Mouse (Mus musculus) B cell, adult 2 months (primary cell): Measurements from ENCODE around the gene Dido1.

ENCODE experiments used
- DNase-seq, 2 experiments: peaks; one replicate each; pipeline ENCODE4 v3.0.0; 2022

Dido1 gene

DNA sequence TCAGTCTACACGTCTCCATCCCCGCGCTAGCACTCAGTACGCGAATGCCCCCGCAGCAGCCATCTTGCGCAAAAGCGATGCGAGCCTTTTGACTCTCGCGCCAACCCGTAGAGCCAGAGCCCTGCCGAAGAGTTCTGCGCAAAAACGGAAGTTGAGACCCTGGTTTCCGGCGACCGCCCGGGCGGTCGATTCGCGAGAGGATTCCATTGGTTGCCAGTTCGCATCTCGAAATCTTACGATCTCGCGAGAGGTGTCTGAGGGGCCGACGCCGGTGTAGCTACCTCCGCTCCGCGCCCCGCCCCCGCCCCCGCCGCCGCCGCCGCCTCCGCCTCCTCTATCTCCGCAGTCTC lies at the start of gene Dido1, which contains the start of gene Gid8:
TSS of gene Dido1 (minus strand) at position 77 of the 350 bp plus-strand sequence.
TSS of gene Gid8 (plus strand) at position 195 of the 350 bp plus-strand sequence.
- DNase-seq, result peak; percentile 92 to 93

DNA sequence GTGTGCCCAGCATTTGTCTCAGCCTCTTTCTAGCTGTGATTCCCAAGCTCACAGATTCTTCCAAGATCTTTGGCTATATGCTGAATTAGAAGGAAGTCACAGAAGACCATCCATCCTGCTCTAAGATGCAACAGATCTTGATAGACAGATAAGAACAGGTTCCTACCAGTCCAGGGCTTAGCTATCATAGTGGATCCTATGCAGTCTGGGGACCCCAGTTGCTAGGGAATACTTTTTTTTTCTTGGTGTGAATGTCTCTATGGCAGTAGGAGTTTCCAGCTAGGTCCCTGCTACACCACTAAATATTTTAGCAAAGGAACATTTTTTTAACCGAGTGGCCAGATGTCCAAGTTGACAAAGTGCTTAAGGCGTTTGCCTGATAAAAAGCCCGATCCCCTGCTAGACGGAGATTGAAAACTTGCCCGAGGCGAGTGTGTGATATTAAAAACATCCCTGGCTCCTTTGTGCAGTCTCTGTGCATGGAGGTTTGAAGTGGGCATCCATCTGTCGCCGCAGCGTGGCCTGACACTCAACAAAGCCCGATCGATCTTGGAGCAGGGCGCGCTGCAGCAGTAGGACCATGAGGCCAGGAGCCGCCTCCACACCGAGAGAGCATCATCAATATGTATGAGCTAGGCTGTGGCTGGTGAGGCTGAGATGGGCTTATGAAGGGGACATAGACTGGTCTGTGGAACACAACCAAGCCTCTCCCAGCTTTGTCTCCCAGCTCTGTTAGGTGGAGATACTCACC lies 48.9 kb upstream of the Dido1 start:
- DNase-seq, result no peak

DNA sequence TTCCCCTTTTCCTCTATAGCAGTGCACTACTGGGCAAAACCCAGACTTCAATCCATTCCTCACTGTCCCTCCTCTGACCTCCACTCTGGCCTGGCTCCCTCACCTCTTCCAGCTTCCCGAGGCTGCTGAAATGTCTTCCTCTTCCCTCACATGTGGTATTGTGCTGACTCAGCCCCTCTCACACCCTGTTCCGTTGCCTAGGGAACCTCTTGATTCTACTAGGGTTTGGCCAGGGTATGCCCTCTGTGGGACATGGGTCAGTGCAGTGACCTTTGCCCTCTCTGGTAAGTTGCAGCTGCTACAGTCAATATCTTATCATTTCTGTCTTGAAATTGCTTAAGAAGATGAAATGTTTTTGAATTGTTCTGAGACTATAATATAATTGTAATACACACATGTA lies 47.0 kb upstream of the Dido1 start:
- no peak for DNase-seq

- peak in 1 of 2 experiments; percentile 22 for DNase-seq
These were observed 46.1 kb upstream of the Dido1 start for GRCm38 (mm10) chr2:180755896-180756295.

GRCm38 (mm10) chr2:180754976-180755688 lies 45.3 kb upstream of the Dido1 start:
- DNase-seq, result no peak

GRCm38 (mm10) chr2:180748904-180749303 lies 39.1 kb upstream of the Dido1 start:
- no peak for DNase-seq

DNA sequence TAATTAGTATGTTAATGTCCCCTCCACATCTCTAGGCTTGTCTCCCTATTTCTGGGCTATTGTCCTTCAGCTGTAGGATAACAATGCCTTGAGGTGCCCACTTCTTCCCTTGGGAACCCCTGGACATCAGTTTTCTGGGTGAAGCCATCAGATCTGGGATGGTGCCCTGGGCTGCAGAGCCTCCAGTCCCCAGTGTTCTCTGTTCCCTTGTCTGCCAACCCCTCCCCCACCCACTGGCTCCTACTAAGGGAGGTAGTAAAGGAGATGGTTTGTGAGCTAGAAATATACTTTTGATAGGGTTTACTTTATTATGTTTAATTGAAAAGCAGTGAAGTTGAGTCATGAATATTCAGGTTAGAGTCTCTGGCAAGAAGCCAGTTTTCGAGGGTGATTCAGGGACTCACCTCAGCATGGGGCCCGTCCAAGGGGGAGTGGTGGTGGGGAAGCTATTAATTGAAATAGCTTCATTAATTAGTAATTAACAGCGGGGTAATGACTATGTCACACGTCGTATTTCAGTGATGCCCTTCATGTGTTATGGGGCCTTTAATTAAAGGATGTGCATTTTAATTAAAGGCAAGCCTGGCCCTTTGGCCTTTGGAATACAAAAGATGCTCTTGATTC lies 36.9 kb upstream of the Dido1 start:
- no peak for DNase-seq

DNA sequence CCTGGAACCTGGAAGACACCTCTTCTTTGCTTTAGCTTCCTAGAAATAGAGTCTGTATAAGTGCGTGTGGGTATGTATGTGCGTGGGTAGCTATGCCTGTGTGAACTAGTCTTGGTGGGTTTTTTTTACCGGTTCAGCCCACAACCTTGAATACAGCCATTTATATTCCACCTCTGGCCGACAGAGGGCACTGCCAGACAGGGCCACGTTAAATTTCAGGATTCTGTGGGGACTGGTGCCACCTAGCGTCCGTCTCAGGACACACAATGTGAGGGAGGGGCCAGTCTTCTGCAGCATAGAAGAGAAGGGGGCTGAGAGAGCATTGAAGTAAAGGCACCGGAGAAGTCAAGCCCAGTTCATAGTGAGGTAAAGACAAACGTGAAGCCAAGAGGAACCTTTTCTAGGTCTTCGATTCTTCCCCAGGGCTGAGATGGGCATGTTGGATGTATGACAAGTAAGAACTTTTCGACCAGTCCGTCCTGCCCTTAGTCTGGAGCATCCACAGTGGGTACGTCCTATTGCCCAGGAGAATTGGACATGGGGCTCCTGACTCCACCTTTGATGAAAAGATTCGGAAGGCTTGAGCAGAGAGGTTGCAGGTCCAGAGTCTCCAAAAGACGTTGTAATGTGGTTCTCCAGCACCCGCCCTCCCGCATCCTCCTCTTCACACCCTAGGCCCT lies 35.6 kb upstream of the Dido1 start:
- DNase-seq, result peak; percentile 92 to 93

DNA sequence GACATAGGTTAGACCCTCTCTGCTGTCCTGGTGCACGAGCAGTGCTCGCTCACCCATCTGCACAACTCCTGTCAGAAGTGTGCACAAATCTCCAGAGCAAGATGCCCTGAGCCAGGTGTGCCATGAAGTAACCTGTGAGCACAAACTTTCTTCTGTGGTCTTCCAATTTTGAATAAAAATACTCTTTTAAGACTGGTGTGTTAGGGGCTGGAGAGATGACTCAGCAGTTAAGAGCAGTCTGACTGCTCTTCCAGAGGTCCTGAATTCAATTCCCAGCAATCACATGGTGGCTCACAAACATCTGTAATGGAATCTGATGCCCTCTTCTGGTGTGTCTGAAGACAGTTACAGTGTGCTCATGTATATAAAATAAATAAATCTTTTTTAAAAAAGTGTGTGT lies 33.5 kb upstream of the Dido1 start:
- DNase-seq, result no peak

GRCm38 (mm10) chr2:180742820-180743219 lies 33.0 kb upstream of the Dido1 start:
- no peak for DNase-seq

DNA sequence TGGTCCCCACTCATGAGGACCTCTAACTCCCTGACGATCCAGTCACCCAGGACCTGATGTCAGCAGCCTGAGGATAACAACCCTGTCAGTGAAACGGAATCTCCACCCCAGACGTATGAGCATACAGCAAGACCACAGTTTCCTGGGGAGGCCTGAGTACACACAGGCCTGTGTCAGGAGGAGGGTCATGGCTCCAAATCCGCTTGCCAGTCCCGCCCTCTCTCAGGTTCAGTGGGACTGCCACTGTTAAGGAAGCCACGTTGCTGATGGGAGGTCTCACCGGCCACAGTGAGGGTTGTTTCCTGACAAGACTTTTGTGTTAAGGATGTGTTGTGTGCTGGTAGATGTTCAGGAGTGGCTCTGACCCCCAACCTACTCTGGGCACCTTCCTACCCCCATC lies 31.6 kb upstream of the Dido1 start:
- no peak for DNase-seq

DNA sequence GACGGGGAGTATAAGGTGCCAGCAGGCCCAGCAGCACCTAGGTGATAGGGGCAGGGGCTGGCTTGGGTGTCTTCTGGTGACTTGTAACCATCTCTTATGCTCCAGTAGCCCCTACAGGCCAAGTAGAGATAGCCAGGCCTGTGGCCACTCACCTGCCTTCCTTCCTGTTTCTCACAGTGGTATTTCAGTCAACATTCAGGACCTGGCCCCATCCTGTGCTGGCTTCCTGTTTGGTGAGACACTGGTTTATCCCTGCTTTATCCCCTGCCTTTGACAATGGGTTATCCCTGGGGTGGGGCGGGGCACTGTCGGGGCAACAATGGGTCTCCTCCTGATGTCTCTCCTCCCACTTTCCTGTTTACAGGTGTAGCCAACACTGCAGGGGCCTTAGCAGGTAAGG lies 30.6 kb upstream of the Dido1 start:
- no peak for DNase-seq

DNA sequence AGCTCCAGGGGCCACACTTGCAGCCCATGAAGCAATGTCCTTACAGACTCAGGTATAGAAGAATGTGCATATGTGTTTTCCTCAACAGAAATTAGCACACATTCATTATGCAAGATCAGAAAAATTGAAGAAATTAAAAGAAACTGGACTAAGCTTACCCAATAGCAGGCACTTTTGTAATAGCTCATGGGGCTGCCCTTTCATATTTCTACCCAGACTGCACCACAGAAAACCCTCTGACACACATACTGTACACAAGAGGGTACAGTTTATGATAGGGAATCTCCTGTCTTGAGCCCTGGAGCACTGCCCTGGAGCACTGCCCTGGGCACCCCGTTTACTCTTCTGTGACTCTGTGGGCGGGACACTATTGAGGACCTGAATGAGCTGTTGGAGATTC lies 28.2 kb upstream of the Dido1 start:
- DNase-seq, result no peak

- no peak for DNase-seq
These were observed 25.4 kb upstream of the Dido1 start for GRCm38 (mm10) chr2:180735232-180735631.

DNA sequence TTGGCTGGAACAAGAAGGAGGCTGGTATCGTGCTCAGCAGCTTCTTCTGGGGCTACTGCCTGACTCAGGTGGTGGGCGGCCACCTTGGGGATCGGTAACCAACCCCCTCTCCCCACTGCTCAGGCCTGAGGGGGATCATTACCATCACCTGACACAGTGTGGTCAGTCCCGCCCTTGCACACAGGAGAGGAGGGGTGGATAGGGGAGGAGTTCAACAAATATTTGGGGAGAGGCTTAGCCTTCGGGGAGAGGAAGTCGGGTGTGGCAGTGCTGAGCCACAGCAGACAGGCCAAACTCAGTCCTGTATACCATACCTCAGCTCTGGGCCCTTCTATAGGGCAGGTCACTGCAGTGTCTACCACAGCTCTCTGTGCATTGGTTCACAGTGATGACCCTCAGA lies 22.2 kb upstream of the Dido1 start:
- no peak for DNase-seq

DNA sequence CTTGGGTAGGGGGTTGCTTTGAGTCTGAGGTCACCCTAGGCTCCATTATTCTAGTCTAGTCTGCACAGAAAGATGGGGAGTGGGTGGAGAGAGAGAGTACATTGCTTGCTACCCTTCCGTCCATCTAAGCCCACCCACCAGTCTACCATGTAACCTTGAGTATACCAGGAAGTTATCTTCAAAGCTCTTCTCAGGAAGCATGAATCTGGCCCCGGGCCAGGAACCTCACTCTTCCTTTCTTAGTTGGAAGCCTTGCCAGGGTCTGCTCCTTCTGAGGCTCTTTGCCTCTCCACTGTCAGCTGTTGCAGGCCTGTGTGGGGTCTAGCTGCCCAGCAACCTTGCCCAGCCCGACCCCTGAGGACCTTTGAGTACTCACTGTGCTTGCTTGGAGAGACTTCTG lies 21.2 kb upstream of the Dido1 start:
- DNase-seq, result no peak

- DNase-seq, result no peak
These were observed 17.8 kb upstream of the Dido1 start for GRCm38 (mm10) chr2:180727613-180728021.

GRCm38 (mm10) chr2:180726658-180727442 lies 17.1 kb upstream of the Dido1 start:
- DNase-seq, result peak; percentile 73 to 78

DNA sequence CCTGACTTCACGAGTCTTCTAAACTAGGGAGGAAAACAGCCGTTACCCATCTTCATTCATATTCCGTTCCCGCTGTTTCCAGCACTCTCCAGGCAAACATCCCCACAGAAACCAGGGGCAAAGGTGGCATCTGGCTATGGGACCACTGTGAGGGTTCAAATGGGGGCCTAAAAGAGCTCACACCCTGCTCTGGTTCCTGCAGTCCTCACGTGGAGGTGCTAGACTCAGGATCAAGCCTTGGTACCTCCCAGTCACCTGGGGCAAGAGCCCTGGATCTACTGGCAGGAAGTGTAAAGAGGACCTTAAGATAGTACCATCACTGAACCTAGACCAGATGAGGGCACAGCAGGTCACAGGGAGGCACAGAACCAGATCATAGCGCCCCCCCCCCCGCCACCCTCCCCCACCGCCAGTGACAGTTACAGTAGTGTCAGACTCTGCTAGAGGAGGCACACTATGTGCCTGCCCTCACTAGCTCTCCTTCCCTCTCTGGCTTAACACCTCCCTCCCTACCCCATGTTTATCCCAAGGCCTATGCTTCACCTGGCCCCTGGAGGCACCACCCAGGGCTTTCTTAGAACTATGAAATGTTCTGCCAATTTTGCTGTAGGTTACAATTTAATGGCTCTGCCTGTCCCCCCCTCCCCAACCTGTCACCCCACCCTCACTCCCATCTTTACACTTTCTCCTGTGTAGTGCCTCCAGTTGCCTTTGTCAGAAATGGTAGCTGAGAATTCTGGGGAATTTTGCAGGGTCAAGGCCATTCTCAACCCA lies 16.2 kb upstream of the Dido1 start:
- DNase-seq, result peak; percentile 19 to 26

GRCm38 (mm10) chr2:180725414-180725778 lies 15.6 kb upstream of the Dido1 start:
- no peak for DNase-seq

DNA sequence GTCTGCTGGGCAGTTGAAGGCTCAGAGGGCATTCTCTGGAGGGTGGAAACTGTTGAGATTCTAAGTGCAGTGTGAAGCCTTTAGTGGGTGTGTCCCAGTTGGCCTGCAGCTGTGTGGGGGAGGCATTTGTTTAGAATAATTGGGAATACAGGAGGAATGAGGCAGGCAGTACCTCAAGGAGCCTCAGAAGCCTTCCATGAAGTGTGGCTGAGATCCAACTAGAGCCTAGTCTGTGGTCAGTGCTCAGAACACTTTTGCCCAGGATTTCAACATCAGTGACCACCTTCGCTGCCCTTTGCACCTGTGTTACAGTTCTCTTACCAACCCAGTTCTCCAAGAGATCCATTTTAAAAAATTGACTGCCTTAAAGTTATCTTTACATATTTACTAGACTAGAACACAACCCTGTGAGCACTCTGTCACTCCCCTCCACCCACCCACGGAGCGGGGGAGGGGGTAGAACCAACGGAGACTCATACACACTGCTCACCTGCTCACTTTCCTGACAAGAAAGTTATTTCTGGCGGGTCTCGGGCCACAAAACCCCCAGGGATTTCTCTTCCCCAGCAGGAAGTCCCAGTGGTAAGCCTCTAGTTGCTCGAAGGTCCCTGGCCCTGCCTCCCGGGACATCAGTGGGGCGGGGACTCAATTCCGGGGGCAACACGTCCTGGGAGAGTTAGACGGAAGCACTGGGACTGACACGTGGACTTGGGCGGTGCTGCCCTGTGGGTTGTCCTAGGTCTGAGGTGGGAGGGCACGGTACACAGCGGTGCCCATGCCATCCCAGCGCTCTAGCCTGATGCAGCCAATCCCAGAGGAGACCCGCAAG lies 15.0 kb upstream of the Dido1 start, which contains the start of gene Slc17a9:
TSS of gene Slc17a9 (plus strand) at position 679 of the 829 bp plus-strand sequence.
- peak; percentile 65 to 67 for DNase-seq
